Mouse (Mus musculus): ENCODE results near the gene Flrt1.

Gene Flrt1

GRCm38 (mm10) chr19:7105544-7105943 lies at the start of gene Flrt1:
Gene Flrt1, minus strand, starts transcription at chr19:7105729.
- no peak for DNase-seq (ENCODE audit: low read depth, low spot score)

GRCm38 (mm10) chr19:7155196-7155595 lies 49.7 kb upstream of the Flrt1 start:
- no peak for DNase-seq (ENCODE audit: low read depth, low spot score)

- DNase-seq (ENCODE audit: low read depth, low spot score), result no peak
Observed at GRCm38 (mm10) chr19:7153232-7153631, 47.7 kb upstream of the Flrt1 start.

DNA sequence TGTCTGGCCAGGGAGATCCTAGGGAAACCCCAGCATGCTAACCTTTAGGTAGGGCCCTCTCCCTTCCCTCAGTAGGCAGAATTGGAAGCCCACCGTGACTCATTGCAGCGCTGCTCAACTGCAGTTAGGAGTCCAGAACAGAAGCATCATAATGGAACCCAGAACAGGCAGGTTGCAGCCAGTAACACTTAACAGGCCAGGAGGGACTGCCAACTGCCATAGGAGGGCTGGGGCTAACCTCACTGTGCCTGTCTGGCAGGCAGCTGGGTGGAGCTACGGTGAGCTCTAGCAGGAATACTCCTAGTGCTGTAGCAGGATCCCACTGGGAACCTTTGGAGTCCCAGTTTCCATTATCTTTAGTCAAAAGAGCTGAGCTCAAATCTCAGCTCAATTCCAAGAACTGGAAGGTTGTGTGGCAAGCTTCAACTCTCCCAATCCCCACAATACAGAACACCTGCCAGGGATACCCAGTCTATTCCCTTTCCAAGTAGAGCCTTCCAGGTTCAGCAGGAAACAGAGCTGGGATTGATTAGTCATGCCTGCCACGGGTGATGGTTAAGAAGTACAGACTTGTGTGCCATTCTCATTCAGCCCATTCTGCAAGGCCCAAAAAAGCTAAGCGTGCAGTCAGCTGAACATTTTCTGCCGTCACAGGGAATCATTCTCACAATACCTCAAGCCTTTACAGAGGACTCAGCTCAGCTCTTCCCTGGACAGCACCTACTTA lies 46.6 kb upstream of the Flrt1 start:
- no peak for DNase-seq (ENCODE audit: low read depth, low spot score)

DNA sequence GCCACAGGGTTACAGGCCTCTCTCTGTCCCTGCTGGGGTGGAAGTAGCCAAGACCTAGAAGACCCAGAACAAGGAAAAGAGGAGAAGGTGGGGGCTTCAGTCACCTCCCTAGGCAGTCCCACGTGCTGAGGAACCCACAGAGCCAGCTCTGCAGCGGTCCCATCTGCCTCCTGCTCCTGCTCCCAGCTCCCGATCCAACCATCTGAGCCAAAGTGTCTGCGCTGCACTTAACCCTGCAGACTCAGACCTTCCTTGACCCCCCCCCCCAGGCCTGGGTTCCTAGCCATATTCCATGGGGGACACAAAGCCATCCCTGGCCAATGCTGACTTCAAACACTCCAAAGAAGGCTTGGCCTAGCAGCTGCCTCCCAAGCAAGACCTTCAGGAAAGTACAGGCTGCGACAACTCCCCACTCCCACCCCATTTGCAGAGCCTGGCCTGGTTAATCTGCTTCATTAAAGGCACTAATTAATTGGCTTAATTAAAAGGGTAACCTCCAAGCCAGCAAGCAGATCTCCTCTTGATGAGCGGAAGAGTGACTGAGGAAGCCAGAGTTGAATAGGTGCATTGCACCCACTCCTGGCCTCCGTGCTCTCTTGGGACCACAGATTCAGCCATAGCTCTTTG lies 45.9 kb upstream of the Flrt1 start:
- no peak for DNase-seq (ENCODE audit: low read depth, low spot score)

- no peak for DNase-seq (ENCODE audit: low read depth, low spot score)
Observed at GRCm38 (mm10) chr19:7149158-7149685, 43.7 kb upstream of the Flrt1 start.

- no peak for DNase-seq (ENCODE audit: low read depth, low spot score)
Observed at GRCm38 (mm10) chr19:7148541-7149085, 43.1 kb upstream of the Flrt1 start.

DNA sequence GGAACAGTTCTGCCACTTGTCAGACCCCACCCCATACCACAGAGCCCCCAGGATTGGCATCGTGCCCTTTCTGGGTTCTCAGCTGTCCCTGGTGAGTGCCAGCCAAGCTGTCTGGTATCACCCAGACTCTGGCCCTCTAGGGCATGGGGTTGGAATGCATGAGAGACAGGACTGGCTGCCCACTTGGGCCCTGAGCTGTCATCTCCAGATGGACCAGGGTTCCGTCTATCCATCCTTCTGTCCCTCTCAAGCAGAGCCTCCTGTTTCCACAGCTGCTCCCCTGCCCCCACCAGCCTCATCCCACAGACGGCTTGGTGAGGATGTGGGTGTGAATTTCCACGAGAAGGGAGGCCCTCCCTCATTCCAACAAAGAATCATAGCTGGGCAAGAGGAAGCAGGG lies 42.6 kb upstream of the Flrt1 start:
- no peak for DNase-seq (ENCODE audit: low read depth, low spot score)

- no peak for DNase-seq (ENCODE audit: low read depth, low spot score)
Observed at GRCm38 (mm10) chr19:7146376-7146775, 40.8 kb upstream of the Flrt1 start.

DNA sequence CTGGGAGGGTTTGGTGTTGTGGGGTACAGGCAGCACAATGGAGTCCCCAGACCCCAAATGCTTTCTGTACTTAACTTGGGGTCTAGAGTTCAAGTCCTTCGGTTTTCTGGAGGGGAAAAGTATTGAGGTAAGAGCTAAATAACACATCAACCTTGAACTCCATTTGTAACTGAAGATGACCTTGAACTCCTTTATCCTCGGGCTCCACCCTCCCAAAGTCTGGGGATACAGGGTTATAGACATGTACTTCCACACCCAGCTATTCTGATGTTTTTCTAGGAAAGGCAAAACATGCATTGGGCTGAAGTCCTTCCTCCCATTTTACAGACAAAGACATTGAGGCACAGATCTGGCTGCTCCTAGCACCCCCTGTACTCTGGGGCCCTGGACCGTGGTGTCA lies 38.9 kb upstream of the Flrt1 start:
- DNase-seq (ENCODE audit: low read depth, low spot score), result no peak

- DNase-seq (ENCODE audit: low read depth, low spot score), result no peak
Observed at GRCm38 (mm10) chr19:7143854-7144253, 38.3 kb upstream of the Flrt1 start.

DNA sequence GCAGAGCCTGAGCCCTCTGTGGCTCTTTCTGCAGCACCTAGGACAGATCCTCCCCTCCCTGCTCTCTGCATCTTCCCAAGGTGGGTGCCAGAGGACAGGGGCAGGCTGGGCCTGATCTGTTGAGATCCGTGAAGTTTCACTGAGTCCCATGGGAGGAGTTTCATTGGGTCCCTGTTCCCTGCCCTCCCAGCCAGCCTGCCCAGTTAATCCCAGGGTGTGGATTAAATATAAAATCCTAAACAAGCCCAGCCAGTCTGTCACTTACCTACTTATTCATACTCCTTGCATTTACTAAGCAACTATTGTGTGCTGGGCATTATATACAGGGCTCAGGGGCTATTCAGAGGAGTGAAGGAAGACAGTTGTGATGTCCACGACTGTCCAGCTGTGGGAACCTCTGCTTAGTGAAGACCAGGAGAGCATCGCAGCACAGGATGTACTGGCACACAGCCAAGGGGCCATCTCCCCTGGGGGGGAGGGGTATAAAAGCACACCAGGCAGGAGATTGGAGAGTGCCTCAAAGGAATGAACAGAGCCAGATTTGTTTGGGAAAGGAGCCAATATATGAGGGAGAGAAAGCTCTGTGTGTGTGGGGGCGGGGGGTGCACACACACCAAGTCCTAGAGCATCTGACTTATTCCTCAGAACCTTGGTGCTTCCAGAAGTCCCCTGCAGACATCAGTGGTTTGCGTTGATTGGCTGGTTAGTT lies 36.8 kb upstream of the Flrt1 start:
- no peak for DNase-seq (ENCODE audit: low read depth, low spot score)

- DNase-seq (ENCODE audit: low read depth, low spot score), result no peak
Observed at GRCm38 (mm10) chr19:7140856-7141421, 35.4 kb upstream of the Flrt1 start.

- DNase-seq (ENCODE audit: low read depth, low spot score), result no peak
Observed at GRCm38 (mm10) chr19:7140373-7140772, 34.8 kb upstream of the Flrt1 start.

DNA sequence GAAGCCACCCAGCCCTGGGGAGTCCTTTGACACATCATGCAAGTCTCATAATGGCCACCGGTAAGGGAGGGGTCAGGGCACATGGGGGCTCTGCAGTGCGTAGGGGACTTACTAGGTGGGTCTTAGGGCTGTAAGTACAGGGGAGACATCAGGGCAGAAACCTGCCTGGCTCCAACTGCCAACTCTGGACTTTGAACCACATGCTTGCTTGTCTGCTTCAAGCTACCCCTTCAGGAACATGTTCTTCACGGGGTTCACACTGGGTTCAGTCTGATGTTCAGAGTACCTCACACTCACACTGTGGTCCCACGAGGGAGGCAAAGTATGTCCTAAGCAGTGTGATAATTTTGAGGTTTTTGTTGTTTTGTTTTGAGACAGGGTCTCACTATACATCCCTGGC lies 33.8 kb upstream of the Flrt1 start:
- no peak for DNase-seq (ENCODE audit: low read depth, low spot score)

DNA sequence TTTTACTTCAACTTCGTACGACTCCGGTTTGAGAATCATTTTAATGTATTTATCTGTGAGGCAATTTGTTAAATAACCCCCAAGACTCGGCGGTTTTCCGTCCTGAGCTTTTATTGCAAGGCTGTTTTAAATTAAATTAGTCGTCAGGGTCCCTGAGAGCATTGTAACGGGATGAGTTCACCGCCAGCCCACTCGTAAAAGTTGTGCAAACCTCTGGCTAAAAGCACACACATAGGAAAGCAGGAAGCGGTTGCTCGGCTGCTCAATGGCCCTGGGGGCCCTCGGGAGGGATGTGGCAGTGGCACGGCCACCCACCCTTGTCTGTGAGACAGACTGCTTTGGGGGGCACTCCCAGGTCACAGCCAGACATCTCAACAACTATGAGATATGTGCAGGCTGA lies 32.8 kb upstream of the Flrt1 start:
- DNase-seq (ENCODE audit: low read depth, low spot score), result no peak

DNA sequence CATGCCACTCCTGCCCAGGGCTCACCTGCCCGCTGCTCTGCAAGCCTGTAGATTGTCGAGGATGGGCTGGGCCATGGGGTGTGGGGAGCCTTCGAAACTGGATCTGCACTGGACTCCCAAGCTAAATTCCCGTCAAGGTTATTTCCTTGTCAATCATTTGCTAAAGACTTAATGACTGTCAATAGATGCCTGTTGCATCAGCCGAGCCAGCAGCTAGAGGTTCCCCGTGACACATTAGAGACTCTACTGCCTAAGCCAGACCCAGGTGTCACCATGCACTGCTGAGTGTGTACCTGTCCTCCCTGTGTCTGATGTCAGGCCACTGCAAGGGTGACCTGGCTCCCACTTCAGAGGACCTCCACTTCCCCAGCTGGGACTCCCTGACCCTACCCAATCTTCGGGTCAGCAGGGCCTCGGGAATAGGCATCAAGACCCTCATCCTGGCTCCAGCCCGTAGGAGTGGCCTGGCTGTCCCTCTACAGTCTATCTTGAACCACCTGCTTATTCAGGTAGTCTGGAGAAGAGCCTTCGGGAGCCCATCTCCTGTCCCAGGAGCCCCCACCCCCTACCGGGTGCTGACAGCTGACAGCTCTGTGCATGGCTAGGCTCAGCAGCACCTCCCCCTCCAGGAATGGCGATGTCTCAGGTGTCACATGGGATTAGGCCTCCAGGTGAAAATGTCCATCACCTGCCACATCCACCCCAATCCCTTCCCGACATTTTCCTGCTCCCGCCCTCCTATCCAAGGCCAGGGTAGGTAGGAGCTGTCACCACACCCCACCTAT lies 31.4 kb upstream of the Flrt1 start:
- DNase-seq (ENCODE audit: low read depth, low spot score), result no peak

GRCm38 (mm10) chr19:7136016-7136415 lies 30.5 kb upstream of the Flrt1 start:
- DNase-seq (ENCODE audit: low read depth, low spot score), result no peak

DNA sequence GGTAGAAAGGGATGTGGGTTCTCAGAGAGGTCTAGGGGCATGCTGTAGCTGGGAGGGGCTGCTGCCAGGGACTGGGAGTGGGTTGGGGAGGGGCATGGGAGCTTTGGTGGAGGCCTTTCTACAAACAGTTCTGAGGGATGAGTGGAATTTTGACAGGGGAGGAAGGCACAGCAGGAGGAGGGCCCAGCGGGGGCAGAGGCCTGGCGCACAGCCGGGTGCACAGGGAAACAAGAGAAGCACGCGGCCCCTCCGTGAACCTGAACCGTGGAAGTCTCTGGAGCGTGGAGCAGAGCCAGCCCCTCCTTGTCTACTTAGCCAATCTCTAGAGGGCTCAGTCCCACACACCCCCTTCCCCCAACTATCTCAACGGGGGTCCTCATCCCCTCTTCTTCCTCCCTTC lies 30.0 kb upstream of the Flrt1 start:
- no peak for DNase-seq (ENCODE audit: low read depth, low spot score)

DNA sequence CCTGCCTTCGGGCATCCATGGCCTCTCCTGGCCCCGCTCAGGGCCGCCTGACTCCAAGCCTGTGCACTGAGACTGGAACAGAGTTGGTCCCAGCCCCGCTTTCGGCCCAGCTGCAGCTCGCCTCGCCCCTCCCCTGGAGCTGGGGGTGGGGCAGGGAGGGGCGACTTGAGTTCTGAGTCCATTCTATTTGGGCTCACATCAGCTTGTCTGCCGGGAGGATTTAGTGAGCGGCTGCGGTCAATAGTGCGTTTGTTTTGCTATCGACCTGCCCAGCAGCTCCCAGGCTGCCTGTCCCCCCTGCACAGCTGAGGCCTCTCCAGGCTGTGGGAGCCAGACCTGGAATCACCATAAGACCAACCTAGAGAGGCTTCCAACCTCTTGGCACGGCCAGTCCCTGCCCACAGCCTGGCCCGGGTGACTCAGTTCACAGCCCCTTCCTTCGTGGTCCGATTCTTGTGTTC lies 29.1 kb upstream of the Flrt1 start:
- no peak for DNase-seq (ENCODE audit: low read depth, low spot score)

GRCm38 (mm10) chr19:7133436-7133835 lies 27.9 kb upstream of the Flrt1 start:
- no peak for DNase-seq (ENCODE audit: low read depth, low spot score)
